Mouse (Mus musculus) heart, embryonic 14.5 days (tissue): ENCODE results near the gene Entpd8. TPM values are rescaled to one million over a fixed set of nuclear protein-coding genes. Genes with fewer than 3 reads are reported as not detected.

Experiments used
- ATAC-seq: fragments of 200-750 bp; cut with Nextera tagmentation; 2 replicates; pipeline ENCODE4 v1.8.0; 2017; ENCODE audit warnings: low read depth, moderate TSS enrichment; ENCODE audit not compliant: insufficient number of reproducible peaks, insufficient read depth, low FRiP score
- H3K27ac ChIP-seq, 2 experiments: fragments of 200-500 bp in 1 of 2; fragments of 300-500 bp in 1 of 2; sonication (generic) in 1 of 2; replicated peaks in 1 of 2; 2 replicates each; pipeline ENCODE4 v1.5.1; 2012 to 2014; ENCODE audit warnings: low read depth in 2 of 2, low read length in 2 of 2, control low read depth in 1 of 2, mild to moderate bottlenecking in 1 of 2, mixed read lengths in 1 of 2; ENCODE audit not compliant: control insufficient read depth in 1 of 2, insufficient read depth in 1 of 2
- H3K27me3 ChIP-seq: fragments of 300-500 bp; sonication (generic); 2 replicates; pipeline ENCODE4 v1.6.1; 2014; ENCODE audit warnings: mild to moderate bottlenecking, low read length, control low read depth; ENCODE audit not compliant: control insufficient read depth, insufficient read depth
- H3K36me3 ChIP-seq: fragments of 300-500 bp; sonication (generic); 2 replicates; pipeline ENCODE4 v1.6.1; 2014; ENCODE audit warnings: mild to moderate bottlenecking, control low read depth, low read length, mixed read lengths; ENCODE audit not compliant: control insufficient read depth, insufficient read depth
- H3K4me1 ChIP-seq, 2 experiments: fragments of 200-500 bp in 1 of 2; fragments of 300-500 bp in 1 of 2; sonication (generic) in 1 of 2; 2 replicates each; pipeline ENCODE4 v1.6.1; 2012 to 2014; ENCODE audit warnings: low read length in 2 of 2, control low read depth in 1 of 2, mixed read lengths in 1 of 2; ENCODE audit not compliant: control insufficient read depth in 2 of 2, insufficient read depth in 2 of 2
- H3K4me2 ChIP-seq: fragments of 300-500 bp; sonication (generic); 2 replicates; pipeline ENCODE4 v1.6.1; 2014; ENCODE audit warnings: mild to moderate bottlenecking, low read length
- H3K4me3 ChIP-seq, 2 experiments: fragments of 200-500 bp in 1 of 2; fragments of 300-500 bp in 1 of 2; sonication (generic) in 1 of 2; 2 replicates each; pipeline ENCODE4 v1.5.1; 2012 to 2014; ENCODE audit warnings: low read length in 2 of 2, mild to moderate bottlenecking in 2 of 2, control low read depth in 1 of 2, low read depth in 1 of 2, moderate library complexity in 1 of 2; ENCODE audit not compliant: control insufficient read depth in 1 of 2, insufficient read depth in 1 of 2
- H3K9ac ChIP-seq: fragments of 300-500 bp; sonication (generic); 2 replicates; pipeline ENCODE4 v1.6.1; 2014; ENCODE audit warnings: mild to moderate bottlenecking, low read length
- H3K9me3 ChIP-seq: fragments of 300-500 bp; sonication (generic); 2 replicates; pipeline ENCODE4 v1.6.1; 2016; ENCODE audit warnings: low read length, control low read depth; ENCODE audit not compliant: control insufficient read depth
- WGBS: fragments of 180-500 bp; shearing (Covaris S2); extraction: QIAGEN DNeasy Blood & Tissue Kit; methylation state at CpG from one replicate; pipeline ENCODE4 v1.1.7; 2014; 5-methylcytosine and 5-hydroxymethylcytosine counted together
- polyA plus RNA-seq: library from polyadenylated mRNA; unstranded; fragments of >200 nt; fragmentation: Nextera tagmentation; extraction: Ambion mirVana; gene quantifications from 2 replicates; pipeline ENCODE4 v1.2.1, GENCODE M21; 2014

Gene Entpd8
- polyA plus RNA-seq, 1 experiment from 2014 or later: not detected

DNA sequence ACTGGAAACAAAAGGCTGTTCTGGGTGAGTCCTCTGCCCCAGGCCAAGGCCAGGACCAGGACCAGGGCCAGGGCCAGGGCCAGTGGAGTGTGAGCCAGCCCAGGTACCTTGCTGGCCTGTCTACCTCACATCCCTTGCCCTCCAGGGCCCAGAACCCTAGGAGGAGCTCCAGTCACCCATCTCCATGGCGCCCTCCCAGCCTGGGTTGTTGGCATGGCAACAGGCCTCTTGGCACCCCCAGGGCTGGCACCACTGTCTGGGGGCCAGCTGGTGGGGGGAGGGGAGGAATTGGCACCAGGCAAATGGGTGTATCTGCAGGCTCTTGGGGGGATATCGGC, 25.1 kb upstream of the Entpd8 start:
- H3K27me3 ChIP-seq: no peaks in the 10 kb centered on the region
- H3K4me1 ChIP-seq: peaks cover 9 to 10% of the 10 kb centered on the region in 2 experiments
- H3K9me3 ChIP-seq: no peaks in the 10 kb centered on the region
- peaks cover 33% of the 10 kb centered on the region for H3K36me3 ChIP-seq
- peak overlapping the region; percentile 79 for H3K4me2 ChIP-seq
- ATAC-seq: no peak
- peak overlapping the region; percentile 57 to 88 for H3K4me3 ChIP-seq
- no peak overlapping the region for H3K27ac ChIP-seq
- peak overlapping the region; percentile 77 for H3K9ac ChIP-seq
- 36% methylated on average over 2 of the region's 2 CpGs for WGBS

DNA sequence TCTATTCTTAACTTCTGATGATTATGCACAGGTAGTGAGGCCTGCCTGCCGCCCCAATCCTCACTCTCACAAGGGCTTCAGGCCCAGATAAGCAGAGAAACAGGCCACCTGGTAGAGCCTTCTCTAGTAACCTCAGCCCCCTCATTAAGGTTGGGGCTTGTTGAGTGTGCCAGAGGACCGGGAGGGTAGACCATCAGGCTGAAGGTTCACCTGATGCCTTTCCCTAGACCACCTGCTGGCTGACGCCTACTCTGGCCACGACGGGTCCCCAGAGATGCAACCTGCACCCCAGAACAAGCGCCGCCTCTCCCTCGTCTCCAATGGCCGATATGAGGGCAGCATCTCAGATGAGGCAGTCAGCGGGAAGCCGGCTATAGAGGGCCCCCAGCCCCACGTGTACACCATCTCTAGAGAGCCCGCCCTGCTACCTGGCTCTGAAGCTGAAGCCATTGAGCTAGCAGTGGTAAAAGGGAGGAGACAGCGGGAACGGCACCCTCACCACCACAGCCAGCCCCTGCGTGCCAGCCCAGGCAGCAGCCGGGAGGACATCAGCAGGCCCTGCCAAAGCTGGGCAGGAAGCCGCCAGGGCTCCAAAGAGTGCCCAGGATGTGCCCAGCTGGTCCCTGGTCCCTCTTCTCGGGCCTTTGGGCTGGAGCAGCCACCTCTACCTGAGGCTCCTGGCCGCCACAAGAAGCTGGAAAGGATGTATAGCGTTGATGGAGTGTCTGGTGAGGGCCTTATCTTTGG, 24.5 kb upstream of the Entpd8 start:
- no peaks in the 10 kb centered on the region for H3K9me3 ChIP-seq
- H3K27me3 ChIP-seq: no peaks in the 10 kb centered on the region
- H3K36me3 ChIP-seq: peaks cover 38% of the 10 kb centered on the region
- no peak overlapping the region for H3K4me3 ChIP-seq
- H3K27ac ChIP-seq: no peak overlapping the region
- WGBS: 85% methylated on average over 21 of the region's 21 CpGs
- ATAC-seq: no peak
- no peak overlapping the region for H3K9ac ChIP-seq
- H3K4me1 ChIP-seq: peaks cover 9 to 10% of the 10 kb centered on the region in 2 experiments
- H3K4me2 ChIP-seq: peak overlapping the region; percentile 79

DNA sequence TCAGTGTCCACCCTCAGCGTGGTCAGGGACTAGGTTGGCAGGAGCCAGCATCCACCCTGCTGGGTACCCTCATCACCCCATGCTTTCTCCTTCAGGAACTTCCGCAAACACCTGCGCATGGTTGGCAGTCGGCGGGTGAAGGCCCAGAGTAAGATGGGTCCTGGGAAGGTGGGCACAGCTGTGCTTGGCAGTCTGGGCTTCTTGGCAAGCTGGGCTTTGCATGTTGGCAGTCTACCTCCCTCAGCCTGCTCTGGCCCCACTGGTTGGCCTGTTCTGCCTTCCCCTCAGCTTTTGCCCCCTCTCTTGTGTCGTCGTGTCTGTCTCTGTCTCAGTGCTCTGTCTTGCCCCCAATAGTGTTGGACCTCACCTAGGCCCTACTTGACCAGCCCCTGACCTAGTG, 21.2 kb upstream of the Entpd8 start:
- Histone ChIP-seq H3K27ac (no peak overlapping the region), H3K9ac (no peak overlapping the region), H3K4me2 (no peak overlapping the region), H3K4me1 (peaks cover 9 to 10% of the 10 kb centered on the region in 2 experiments), H3K36me3 (peaks cover 56% of the 10 kb centered on the region), H3K9me3 (no peaks in the 10 kb centered on the region), H3K27me3 (no peaks in the 10 kb centered on the region), H3K4me3 (no peak overlapping the region)
- ATAC-seq: no peak
- WGBS: 90% methylated on average over 7 of the region's 7 CpGs

DNA sequence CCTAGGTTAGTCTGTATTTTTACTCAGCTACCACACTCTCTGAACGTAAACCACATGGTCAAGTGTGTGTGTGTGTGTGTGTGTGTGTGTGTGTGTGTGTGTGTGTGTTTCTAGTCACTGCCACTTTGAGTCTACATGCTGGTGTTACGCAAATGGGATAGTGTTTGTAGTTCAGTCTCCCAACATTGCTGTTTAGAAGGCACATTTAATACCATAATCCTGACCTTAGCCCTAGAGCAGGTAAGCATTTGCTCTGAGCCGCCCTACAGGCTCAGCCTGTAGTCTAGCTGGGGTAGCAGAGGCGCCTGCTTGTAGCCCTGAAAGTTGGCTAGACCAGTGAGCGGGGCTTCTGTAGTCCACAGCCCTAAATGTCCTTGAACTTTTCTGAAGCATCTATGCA, 16.6 kb upstream of the Entpd8 start:
- H3K9me3 ChIP-seq: no peaks in the 10 kb centered on the region
- no peak for ATAC-seq
- WGBS: 88% methylated on average over 5 of the region's 5 CpGs
- no peak overlapping the region for H3K4me3 ChIP-seq
- no peak overlapping the region for H3K9ac ChIP-seq
- no peak overlapping the region for H3K4me2 ChIP-seq
- peaks cover 37% of the 10 kb centered on the region for H3K36me3 ChIP-seq
- no peaks in the 10 kb centered on the region for H3K27me3 ChIP-seq
- H3K27ac ChIP-seq: no peak overlapping the region
- H3K4me1 ChIP-seq: no peaks in the 10 kb centered on the region

DNA sequence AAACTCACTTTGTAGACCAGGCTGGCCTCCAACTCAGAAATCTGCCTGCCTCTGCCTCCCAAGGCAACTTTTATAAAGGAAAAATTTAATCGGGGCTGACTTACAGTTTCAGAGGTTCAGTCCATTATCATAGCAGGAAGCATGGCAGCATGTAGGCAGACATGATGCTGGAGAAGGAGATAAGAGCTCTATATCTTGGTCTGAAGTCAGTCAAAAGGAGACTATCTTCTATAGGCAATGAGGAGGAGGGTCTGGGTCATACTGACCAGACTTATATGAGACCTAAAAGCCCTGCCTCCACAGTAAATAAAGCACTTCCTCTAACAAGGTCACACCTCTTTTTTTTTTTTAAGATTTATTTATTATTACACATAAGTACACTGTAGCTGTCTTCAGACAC, 15.8 kb upstream of the Entpd8 start:
- WGBS: 82% methylated on average over 1 of the region's 1 CpGs
- no peaks in the 10 kb centered on the region for H3K9me3 ChIP-seq
- no peaks in the 10 kb centered on the region for H3K27me3 ChIP-seq
- no peak overlapping the region for H3K9ac ChIP-seq
- no peaks in the 10 kb centered on the region for H3K4me1 ChIP-seq
- no peak overlapping the region for H3K4me3 ChIP-seq
- no peak overlapping the region for H3K4me2 ChIP-seq
- no peak for ATAC-seq
- H3K36me3 ChIP-seq: peaks cover 33% of the 10 kb centered on the region
- H3K27ac ChIP-seq: no peak overlapping the region

DNA sequence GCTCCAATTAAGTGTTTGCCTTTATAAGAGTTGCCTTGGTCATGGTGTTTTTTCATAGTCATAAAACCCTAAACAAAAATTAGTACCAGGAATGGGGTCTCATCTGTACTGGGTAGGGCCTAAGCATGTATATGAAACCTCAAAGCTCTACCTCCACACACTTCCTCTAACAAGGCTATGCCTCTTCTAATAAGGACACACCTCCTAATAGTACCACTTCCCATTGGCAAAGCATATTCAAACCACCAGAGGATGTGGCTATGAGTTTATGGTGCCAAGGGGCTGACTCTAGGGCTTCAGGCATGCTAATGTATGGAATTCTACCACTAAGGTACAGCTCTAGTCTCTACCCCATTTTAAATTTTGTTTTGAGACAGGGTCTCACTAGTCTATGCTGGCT, 14.6 kb upstream of the Entpd8 start:
- no peak overlapping the region for H3K4me2 ChIP-seq
- H3K9ac ChIP-seq: no peak overlapping the region
- no peaks in the 10 kb centered on the region for H3K4me1 ChIP-seq
- no peak overlapping the region for H3K27ac ChIP-seq
- H3K27me3 ChIP-seq: no peaks in the 10 kb centered on the region
- no peak for ATAC-seq
- H3K36me3 ChIP-seq: peaks cover 22% of the 10 kb centered on the region
- no peaks in the 10 kb centered on the region for H3K9me3 ChIP-seq
- H3K4me3 ChIP-seq: no peak overlapping the region

DNA sequence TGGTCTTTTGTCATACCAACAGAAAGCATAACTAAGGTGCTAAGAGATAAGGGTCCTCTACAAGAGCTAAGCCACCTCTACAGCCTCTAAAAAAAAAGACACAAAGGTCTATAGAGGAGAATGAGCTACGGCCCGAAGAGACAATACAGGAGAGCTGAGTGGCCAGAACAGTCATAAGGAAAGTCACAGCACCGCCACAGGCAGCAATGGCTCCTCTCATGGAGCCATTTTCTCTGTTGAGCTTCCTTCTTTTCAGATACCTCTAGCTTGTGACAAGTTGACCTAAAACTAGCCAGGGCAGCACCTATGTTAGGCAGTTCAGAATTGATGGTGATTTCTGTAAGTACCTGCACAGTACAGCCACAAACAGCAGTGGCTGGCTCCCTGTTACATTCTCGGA, 13.6 kb upstream of the Entpd8 start:
- ATAC-seq: no peak
- WGBS: 80% methylated on average over 4 of the region's 4 CpGs
- Histone ChIP-seq H3K4me1 (no peaks in the 10 kb centered on the region), H3K4me3 (no peak overlapping the region), H3K9me3 (no peaks in the 10 kb centered on the region), H3K36me3 (peaks cover 12% of the 10 kb centered on the region), H3K9ac (no peak overlapping the region), H3K4me2 (no peak overlapping the region), H3K27ac (no peak overlapping the region), H3K27me3 (no peaks in the 10 kb centered on the region)

DNA sequence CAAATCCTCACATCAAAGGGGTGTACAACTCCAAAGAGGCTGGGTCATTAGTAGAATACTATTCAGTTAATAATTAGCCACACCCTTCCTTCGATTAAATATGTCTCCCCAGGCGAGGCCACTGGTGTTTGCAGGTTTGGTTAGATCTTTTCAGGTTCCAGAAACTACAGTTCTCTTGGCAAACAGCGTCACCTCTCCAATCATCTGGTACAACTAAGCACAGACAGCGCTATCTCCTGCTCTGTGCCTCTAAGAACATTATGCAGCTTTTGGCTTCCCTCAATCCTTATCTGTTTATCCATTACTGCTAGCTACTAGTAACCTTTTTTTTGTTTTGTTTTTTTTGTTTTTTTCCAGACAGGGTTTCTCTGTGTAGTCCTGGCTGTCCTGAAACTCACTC, 10.6 kb upstream of the Entpd8 start:
- WGBS: 69% methylated on average over 4 of the region's 4 CpGs
- Histone ChIP-seq H3K27ac (no peak overlapping the region), H3K36me3 (no peaks in the 10 kb centered on the region), H3K4me1 (no peaks in the 10 kb centered on the region), H3K9me3 (no peaks in the 10 kb centered on the region), H3K4me2 (no peak overlapping the region), H3K27me3 (no peaks in the 10 kb centered on the region), H3K4me3 (no peak overlapping the region), H3K9ac (no peak overlapping the region)
- no peak for ATAC-seq
